Mouse (Mus musculus) heart, postnatal 0 days (tissue): ENCODE measurements around the gene Clcf1. TPM values are rescaled to one million over a fixed set of nuclear protein-coding genes. Genes with fewer than 3 reads are reported as not detected.
"Not testable (repeated sequence)": the region's sequence is repeated elsewhere in the genome, so short reads cannot be mapped to it uniquely, and the experiment has no call there.

Source experiments
- ATAC-seq: fragments of 200-750 bp; cut with Nextera tagmentation; 2 replicates; pipeline ENCODE4 v1.8.0; 2017; ENCODE audit warnings: low read depth, moderate number of reproducible peaks, moderate library complexity; ENCODE audit not compliant: insufficient read depth
- DNase-seq: peaks from one replicate; pipeline ENCODE4 v3.0.0-alpha.2; 2016; ENCODE audit warnings: low spot score
- H3K27ac ChIP-seq: fragments of 300-500 bp; sonication (generic); 2 replicates; pipeline ENCODE4 v1.5.1; 2014; ENCODE audit warnings: low read depth, mild to moderate bottlenecking
- H3K27me3 ChIP-seq: fragments of 300-500 bp; sonication (generic); 2 replicates; pipeline ENCODE4 v1.6.1; 2014; ENCODE audit warnings: low read length, mixed read lengths; ENCODE audit not compliant: control insufficient read depth, insufficient read depth
- H3K36me3 ChIP-seq: fragments of 300-500 bp; sonication (generic); replicated peaks from 2 replicates; pipeline ENCODE4 v1.6.1; 2014; ENCODE audit warnings: low read length, mixed read lengths; ENCODE audit not compliant: control insufficient read depth, insufficient read depth
- H3K4me1 ChIP-seq: fragments of 300-500 bp; sonication (generic); 2 replicates; pipeline ENCODE4 v1.6.1; 2014; ENCODE audit warnings: antibody characterized with exemption; ENCODE audit not compliant: control insufficient read depth, insufficient read depth
- H3K4me2 ChIP-seq: fragments of 300-500 bp; sonication (generic); 2 replicates; pipeline ENCODE4 v1.6.1; 2014; ENCODE audit warnings: low read depth, mild to moderate bottlenecking, low read length, moderate library complexity
- H3K4me3 ChIP-seq: fragments of 300-500 bp; sonication (generic); 2 replicates; pipeline ENCODE4 v1.5.1; 2014; ENCODE audit warnings: low read depth, low read length
- H3K9ac ChIP-seq: fragments of 300-500 bp; sonication (generic); replicated peaks from 2 replicates; pipeline ENCODE4 v1.6.1; 2014; ENCODE audit warnings: low read depth, low read length, mixed read lengths
- H3K9me3 ChIP-seq: fragments of 300-500 bp; sonication (generic); replicated peaks from 2 replicates; pipeline ENCODE4 v1.6.1; 2016; ENCODE audit warnings: low read length; ENCODE audit not compliant: control insufficient read depth
- CTCF ChIP-seq: IDR thresholded peaks from 2 replicates; pipeline ENCODE4 v1.5.1; 2016; ENCODE audit warnings: antibody characterized with exemption, control low read depth, low read depth
- EP300 ChIP-seq: IDR thresholded peaks from 2 replicates; pipeline ENCODE4 v1.6.1; 2016; ENCODE audit warnings: antibody characterized with exemption, low read depth
- WGBS: fragments of 180-500 bp; shearing (Covaris S2); extraction: QIAGEN DNeasy Blood & Tissue Kit; methylation state at CpG from one replicate; pipeline ENCODE4 v1.1.7; 2014; 5-methylcytosine and 5-hydroxymethylcytosine counted together
- polyA plus RNA-seq: library from polyadenylated mRNA; unstranded; fragments of >200 nt; fragmentation: Nextera tagmentation; extraction: Ambion mirVana; gene quantifications from 2 replicates; pipeline ENCODE4 v1.2.1, GENCODE M21; 2015
- total RNA-seq: library from RNA; depleted of rRNA; stranded (reverse); fragments of >200 nt; gene quantifications from 2 replicates; pipeline ENCODE4 v1.2.3, GENCODE M21; 2014; ENCODE audit warnings: low replicate concordance

Clcf1 gene
- total and polyA plus RNA-seq, 2 experiments from 2014 or later: 0.67 to 14.7 TPM

DNA sequence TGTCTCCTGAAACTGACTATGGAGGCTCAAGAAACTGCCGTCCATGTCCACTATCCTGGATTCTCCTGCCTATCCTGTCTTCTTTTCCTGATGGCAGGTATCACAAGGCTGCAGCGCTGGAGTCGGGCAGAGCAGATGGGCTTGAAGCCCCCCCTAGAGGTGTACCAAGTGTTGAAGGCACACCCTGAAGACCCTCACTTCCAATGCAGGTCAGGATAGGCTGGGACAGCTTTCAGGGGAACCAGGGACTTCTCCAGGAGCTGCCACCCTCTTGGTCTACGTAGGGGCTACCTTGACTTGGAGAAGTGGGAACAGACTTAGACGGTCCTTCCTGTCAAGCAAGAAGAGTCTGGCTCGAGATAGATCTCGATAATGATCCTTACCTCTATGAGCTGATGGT lies 18.6 kb downstream of the Clcf1 start:
- Histone ChIP-seq H3K4me1 (peaks cover 5% of the 10 kb centered on the region; the same call in 1 of the 2 replicates), H3K27me3 (no peaks in the 10 kb centered on the region), H3K27ac (peak overlapping the region; percentile 79), H3K36me3 (no peaks in the 10 kb centered on the region), H3K9me3 (no peaks in the 10 kb centered on the region), H3K4me3 (no peak overlapping the region), H3K9ac (no peak overlapping the region; the same call in 1 of the 2 replicates), H3K4me2 (peak overlapping the region; percentile 80; the same call in 1 of the 2 replicates)
- no peak for ATAC-seq
- 77% methylated on average over 7 of the region's 7 CpGs for WGBS
- no peak for DNase-seq
- TF ChIP-seq EP300: no peak
- no peak; the same call in 1 of the 2 replicates for TF ChIP-seq CTCF

DNA sequence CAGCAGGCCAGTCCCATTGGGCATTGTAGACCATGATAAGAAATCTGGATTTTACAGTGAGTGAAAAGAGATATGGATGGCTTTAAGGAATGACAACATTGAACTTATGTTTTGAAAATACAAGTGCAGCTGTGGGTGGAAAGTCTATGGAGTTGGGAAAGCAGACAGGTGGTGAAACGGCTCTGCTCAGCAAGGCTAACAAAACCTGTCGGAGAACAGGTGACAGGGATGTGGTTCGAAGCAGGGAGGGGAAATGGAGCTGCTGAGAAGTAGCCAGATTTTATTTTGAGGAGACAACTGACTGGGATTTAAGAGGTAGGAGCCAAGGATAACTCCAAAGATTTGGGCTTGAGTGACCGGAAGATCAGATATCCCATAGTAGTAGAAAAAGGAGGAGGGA lies 20.5 kb downstream of the Clcf1 start:
- Histone ChIP-seq H3K36me3 (no peaks in the 10 kb centered on the region), H3K4me1 (peaks cover 5% of the 10 kb centered on the region; the same call in 1 of the 2 replicates), H3K9ac (no peak overlapping the region), H3K4me3 (no peak overlapping the region), H3K9me3 (no peaks in the 10 kb centered on the region), H3K27me3 (no peaks in the 10 kb centered on the region), H3K27ac (no peak overlapping the region), H3K4me2 (no peak overlapping the region)
- DNase-seq (no peak), ATAC-seq (no peak)
- 69% methylated on average over 4 of the region's 4 CpGs for WGBS
- no peak for TF ChIP-seq CTCF

- 63% methylated on average over 8 of the region's 8 CpGs for WGBS
- no peaks in the 10 kb centered on the region for H3K4me1 ChIP-seq
- H3K9me3 ChIP-seq: no peaks in the 10 kb centered on the region
- no peak overlapping the region for H3K9ac ChIP-seq
- TF ChIP-seq EP300: no peak
- TF ChIP-seq CTCF: no peak
- H3K27me3 ChIP-seq: no peaks in the 10 kb centered on the region
- H3K27ac ChIP-seq: no peak overlapping the region
- DNase-seq (no peak), ATAC-seq (no peak)
- H3K4me3 ChIP-seq: no peak overlapping the region
- H3K36me3 ChIP-seq: no peaks in the 10 kb centered on the region
- H3K4me2 ChIP-seq: no peak overlapping the region
Measured at GRCm38 (mm10) chr19:4240247-4240668, 26.2 kb downstream of the Clcf1 start.

DNA sequence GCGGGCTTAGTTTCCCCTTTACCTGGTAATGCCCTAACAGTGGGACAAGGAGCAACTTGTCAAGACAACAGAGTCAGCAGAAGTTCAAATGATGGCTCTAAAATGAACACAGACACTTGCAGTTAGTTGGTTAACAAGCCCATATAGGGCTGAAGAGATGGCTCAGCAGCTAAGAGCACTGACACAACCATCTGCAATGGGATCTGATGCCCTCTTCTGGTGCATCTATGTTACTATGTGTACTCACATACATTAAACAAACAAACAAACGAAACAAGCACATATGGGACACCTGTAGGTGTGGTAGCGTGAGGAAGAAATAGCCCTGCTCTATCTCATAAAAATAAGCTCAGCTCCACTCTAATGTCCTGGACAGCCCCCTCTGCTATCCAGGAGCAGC lies 28.4 kb downstream of the Clcf1 start:
- no peaks in the 10 kb centered on the region for H3K36me3 ChIP-seq
- no peak overlapping the region for H3K4me2 ChIP-seq
- no peaks in the 10 kb centered on the region for H3K4me1 ChIP-seq
- no peak overlapping the region for H3K9ac ChIP-seq
- TF ChIP-seq EP300 (no peak), CTCF (peak; percentile 27)
- H3K4me3 ChIP-seq: no peak overlapping the region
- WGBS: 70% methylated on average over 3 of the region's 3 CpGs
- no peak overlapping the region for H3K27ac ChIP-seq
- ATAC-seq (no peak), DNase-seq (no peak)
- no peaks in the 10 kb centered on the region for H3K9me3 ChIP-seq
- H3K27me3 ChIP-seq: no peaks in the 10 kb centered on the region

GRCm38 (mm10) chr19:4244775-4245174 lies 30.7 kb downstream of the Clcf1 start:
- no peaks in the 10 kb centered on the region for H3K9me3 ChIP-seq
- TF ChIP-seq CTCF (no peak), EP300 (no peak)
- H3K4me2 ChIP-seq: no peak overlapping the region
- H3K27ac ChIP-seq: no peak overlapping the region
- no peak overlapping the region for H3K4me3 ChIP-seq
- H3K9ac ChIP-seq: no peak overlapping the region
- no peaks in the 10 kb centered on the region for H3K36me3 ChIP-seq
- no peak for ATAC-seq
- WGBS: 77% methylated on average over 6 of the region's 6 CpGs
- H3K27me3 ChIP-seq: no peaks in the 10 kb centered on the region
- no peaks in the 10 kb centered on the region for H3K4me1 ChIP-seq
- DNase-seq: no peak

DNA sequence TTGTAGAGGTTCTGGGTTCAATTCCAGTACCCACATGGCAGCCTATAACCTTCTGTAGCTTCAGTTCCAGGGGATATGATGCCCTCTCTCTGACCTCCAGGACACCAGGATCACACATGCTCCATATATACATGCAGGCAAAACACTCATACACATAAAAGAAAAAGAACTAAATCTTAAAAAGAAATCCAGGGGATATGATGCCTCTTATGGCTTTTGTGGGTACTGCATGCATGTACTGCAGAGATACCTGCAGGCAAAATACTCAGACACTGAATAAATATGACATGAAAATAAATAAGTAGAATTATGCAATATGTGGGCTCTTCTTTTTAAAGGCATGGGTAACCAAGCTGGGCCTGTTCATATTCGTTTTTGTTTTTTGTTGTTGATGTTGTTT lies 33.0 kb downstream of the Clcf1 start:
- no peaks in the 10 kb centered on the region for H3K9me3 ChIP-seq
- 42% methylated on average over 1 of the region's 1 CpGs for WGBS
- H3K27me3 ChIP-seq: no peaks in the 10 kb centered on the region
- H3K4me3 ChIP-seq: no peak overlapping the region
- H3K4me2 ChIP-seq: no peak overlapping the region
- no peak for DNase-seq
- TF ChIP-seq CTCF (0 out of 2 replicates have a peak, but pooled peaks have one; percentile 7), EP300 (no peak)
- H3K27ac ChIP-seq: no peak overlapping the region
- H3K9ac ChIP-seq: no peak overlapping the region
- no peaks in the 10 kb centered on the region for H3K36me3 ChIP-seq
- H3K4me1 ChIP-seq: no peaks in the 10 kb centered on the region
- ATAC-seq: no peak

GRCm38 (mm10) chr19:4248683-4249082 lies 34.6 kb downstream of the Clcf1 start:
- H3K27ac ChIP-seq, H3K27me3 ChIP-seq, H3K4me1 ChIP-seq, ATAC-seq, H3K4me2 ChIP-seq, H3K9ac ChIP-seq, H3K4me3 ChIP-seq, H3K9me3 ChIP-seq, DNase-seq, H3K36me3 ChIP-seq: not testable (repeated sequence)
- WGBS: 79% methylated on average over 1 of the region's 1 CpGs
